ENCODE assay signal across 18 mouse cellular contexts in the genomic region with DNA sequence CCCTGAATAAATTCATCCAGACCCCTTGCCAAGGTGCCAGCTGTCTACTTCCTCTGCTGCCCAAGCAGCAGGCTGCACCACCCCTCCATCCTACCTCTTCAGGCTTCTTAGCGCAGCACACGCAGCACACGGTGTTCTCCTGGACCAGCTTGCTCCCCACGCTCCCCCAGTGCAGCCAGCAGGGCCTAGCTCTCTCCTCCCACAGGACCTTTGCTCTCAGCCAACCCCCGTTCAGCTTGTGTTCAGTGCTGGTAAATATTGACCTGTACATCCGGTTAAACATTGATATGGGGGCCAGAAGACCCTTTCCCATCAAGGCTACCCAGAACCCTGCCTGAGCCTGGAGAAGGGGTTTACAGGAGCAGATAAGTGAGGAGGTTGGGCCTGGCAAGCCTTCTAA. TPM values are rescaled to one million over a fixed set of nuclear protein-coding genes. Genes with fewer than 3 reads are reported as not detected.
DNase-seq lines count a peak whose midpoint lies in the region; ATAC-seq lines count a peak whose summit lies in the region.
"Had no signal": no experiment of that assay in that cellular context is flagged by ENCODE, and none has a peak within 500 bp of the region (broad histone marks: within the 10 kb centered on the region; RNA-seq: fewer than 3 reads in every experiment).

A gene (minus strand): TSS at position 229 of the 400 bp plus-strand sequence.

- 0 out of 2 replicates have a peak, but pooled peaks cover 2% of the 10 kb centered on the region for H3K4me1 ChIP-seq in stomach, embryonic 14.5 days (ENCODE audit: control insufficient read depth, insufficient read depth, low read length)
- H3K4me1 ChIP-seq: hindbrain, embryonic 15.5 days; limb, embryonic 15.5 days; midbrain, embryonic 15.5 days had no signal

- H3K27me3 ChIP-seq in stomach, embryonic 14.5 days (ENCODE audit: control insufficient read depth, insufficient read depth, low read length), result no peaks in the 10 kb centered on the region
- H3K27me3 ChIP-seq: CH12.LX; hindbrain, embryonic 15.5 days; limb, embryonic 15.5 days; midbrain, embryonic 15.5 days had no signal

- no peak for DNase-seq in adrenal gland, postnatal 10 days
- no peak for DNase-seq in adrenal gland, adult 18-20 months (ENCODE audit: low spot score in 2 of 2)
- DNase-seq in kidney, adult 18-20 months, result peak; percentile 70
- DNase-seq in kidney, postnatal 36 days, result peak; percentile 79 to 85
- no peak for DNase-seq in ovary, postnatal 14 days (ENCODE audit: low spot score)
- no peak for DNase-seq in thymus, postnatal 14 days
- DNase-seq in testis, postnatal 14 days (ENCODE audit: low spot score), result no peak
- DNase-seq: retina, postnatal 1 day; thymus, adult 18-20 months had no signal

- ATAC-seq in stomach, embryonic 14.5 days (ENCODE audit: insufficient number of reproducible peaks, insufficient read depth, low FRiP score, low read depth), result peak; percentile 73
- ATAC-seq: activated CD4-positive, CD25-positive, alpha-beta regulatory T cell, adult 4 months; midbrain, embryonic 15.5 days had no signal

- peaks cover 12% of the 10 kb centered on the region for H3K36me3 ChIP-seq in stomach, embryonic 14.5 days (ENCODE audit: control insufficient read depth, insufficient read depth, low read length)

- WGBS in stomach, embryonic 14.5 days, result 70% methylated on average over 6 of the region's 6 CpGs

- H3K9me3 ChIP-seq in stomach, embryonic 14.5 days (ENCODE audit: control insufficient read depth, low read depth, low read length), result no peaks in the 10 kb centered on the region
- H3K9me3 ChIP-seq: hindbrain, embryonic 15.5 days; limb, embryonic 15.5 days; midbrain, embryonic 15.5 days had no signal

- no peak within 1 kb of the TSS for H3K27ac ChIP-seq in stomach, embryonic 14.5 days (ENCODE audit: low read length)
- H3K27ac ChIP-seq: hindbrain, embryonic 15.5 days; limb, embryonic 15.5 days; macrophage; midbrain, embryonic 15.5 days had no signal

- H3K4me3 ChIP-seq in stomach, embryonic 14.5 days (ENCODE audit: low read depth, low read length), result no peak within 1 kb of the TSS
- H3K4me3 ChIP-seq: hindbrain, embryonic 15.5 days; limb, embryonic 15.5 days; midbrain, embryonic 15.5 days had no signal

- no peak within 1 kb of the TSS for H3K9ac ChIP-seq in stomach, embryonic 14.5 days (replicated peaks; ENCODE audit: low read depth, low read length)
- H3K9ac ChIP-seq: hindbrain, embryonic 15.5 days; limb, embryonic 15.5 days; midbrain, embryonic 15.5 days had no signal

- no peak within 1 kb of the TSS for H3K4me2 ChIP-seq in stomach, embryonic 14.5 days (replicated peaks; ENCODE audit: low read depth, low read length)
- H3K4me2 ChIP-seq: hindbrain, embryonic 15.5 days; limb, embryonic 15.5 days; midbrain, embryonic 15.5 days had no signal

RNA-seq across cellular contexts. Expression of the gene that starts here (rescaled TPM):
- 100 to 1,000 TPM; 112 to 253 TPM for total RNA-seq in adrenal gland, postnatal 10 days (2021)
- total RNA-seq in adrenal gland, adult 18-20 months (2021), result not detected
- polyA plus RNA-seq in stomach, embryonic 14.5 days (2014; fragmentation: Nextera tagmentation; extraction: Ambion mirVana), result 14.9 and 17.2 TPM in 2 replicates
- polyA plus RNA-seq: activated CD4-positive, CD25-positive, alpha-beta regulatory T cell, adult 4 months; forebrain, embryonic 11.5 days; heart, postnatal 0 days; macrophage; midbrain, embryonic 15.5 days had no signal

Comparison
In these comparisons a context has a peak if more than half of its experiments do, and no peak if none do; other contexts are left out.
1. RNA of the gene that starts here (total RNA-seq): 112 to 253 TPM in adrenal gland, postnatal 10 days; not detected in adrenal gland, adult 18-20 months; every median in the first group is over 100 times any median in the second.
2. DNase-seq: peak in kidney, adult 18-20 months (single experiment) and kidney, postnatal 36 days (2 of 2); none in adrenal gland, postnatal 10 days (single experiment), adrenal gland, adult 18-20 months (0 of 2), ovary, postnatal 14 days (single experiment), thymus, postnatal 14 days (single experiment) and testis, postnatal 14 days (single experiment).